19 mouse cellular contexts compared by ENCODE assay signal in the genomic region with DNA sequence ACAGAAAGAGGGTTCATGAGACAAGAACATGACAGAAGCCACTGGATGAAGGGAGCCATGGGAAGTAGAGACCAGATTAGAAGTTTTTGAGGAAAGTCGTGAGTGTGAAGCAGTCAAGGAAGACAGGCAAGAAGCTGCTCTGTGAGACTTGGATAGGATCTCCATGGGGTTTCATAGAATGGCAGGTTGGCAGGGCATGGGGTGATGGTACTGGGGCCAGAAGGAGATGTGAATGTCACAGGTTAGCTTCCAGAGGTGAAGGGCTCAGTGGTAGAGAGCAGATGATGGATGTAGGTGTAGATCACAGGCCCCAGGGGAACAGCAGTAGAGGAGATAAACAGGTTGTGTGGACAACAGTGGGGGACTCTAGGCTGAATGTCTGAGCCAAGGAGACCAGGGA.
"Had no signal": no experiment of that assay in that cellular context is flagged by ENCODE, and none has a peak within 500 bp of the region (broad histone marks: within the 10 kb centered on the region; RNA-seq: fewer than 3 reads in every experiment).

No protein-coding gene starts in this region.

- H3K27ac ChIP-seq: midbrain, embryonic 10.5 days; midbrain, embryonic 13.5 days; neural tube, embryonic 13.5 days; neural tube, embryonic 15.5 days; stomach, embryonic 15.5 days; stomach, postnatal 0 days had no signal

- H3K4me2 ChIP-seq: lung, embryonic 14.5 days; midbrain, embryonic 13.5 days; neural tube, embryonic 13.5 days; neural tube, embryonic 15.5 days; stomach, embryonic 15.5 days had no signal

- H3K9me3 ChIP-seq: midbrain, embryonic 10.5 days; midbrain, embryonic 13.5 days; neural tube, embryonic 13.5 days; neural tube, embryonic 15.5 days; stomach, embryonic 15.5 days had no signal

- DNase-seq: lung, adult 18-20 months; lung, embryonic 14.5 days; lung, postnatal 10 days; lung, postnatal 4 days; retina, postnatal 1 day; right cerebral cortex, adult 18-20 months; right cerebral cortex, postnatal 25 days; right cerebral cortex, postnatal 4 days; thymus, adult 2 months; thymus, postnatal 25 days; thymus, postnatal 4 days had no signal

- H3K4me1 ChIP-seq: stomach, embryonic 15.5 days had no signal

- H3K4me3 ChIP-seq: midbrain, embryonic 10.5 days; midbrain, embryonic 13.5 days; myocyte; neural tube, embryonic 13.5 days; neural tube, embryonic 15.5 days; stomach, embryonic 15.5 days had no signal

- H3K36me3 ChIP-seq: midbrain, embryonic 10.5 days; midbrain, embryonic 13.5 days; neural tube, embryonic 13.5 days; neural tube, embryonic 15.5 days; stomach, embryonic 15.5 days had no signal

- H3K27me3 ChIP-seq: midbrain, embryonic 13.5 days; neural tube, embryonic 13.5 days; neural tube, embryonic 15.5 days; stomach, embryonic 15.5 days had no signal

- H3K9ac ChIP-seq: lung, embryonic 14.5 days; midbrain, embryonic 13.5 days; neural tube, embryonic 13.5 days; neural tube, embryonic 15.5 days; stomach, embryonic 15.5 days had no signal

- ATAC-seq: midbrain, embryonic 13.5 days; midbrain, embryonic 16.5 days had no signal
